Mouse (Mus musculus) frontal cortex, adult (tissue): ENCODE results near the gene Otud1.

Source experiments
- ATAC-seq: cut with Nextera tagmentation; 2 replicates; pipeline ENCODE4 v1.9.2; 2017; ENCODE audit warnings: mild to moderate bottlenecking, moderate library complexity, mixed read lengths; ENCODE audit not compliant: low TSS enrichment

Gene Otud1

GRCm38 (mm10) chr2:19657158-19657874, at the start of gene Otud1:
TSS of gene Otud1 (plus strand) at chr2:19657752.
- ATAC-seq = peak; percentile 81

GRCm38 (mm10) chr2:19607852-19608251, 49.7 kb upstream of the Otud1 start:
- ATAC-seq = peak; percentile 72

GRCm38 (mm10) chr2:19608410-19609073, 49.0 kb upstream of the Otud1 start:
- peak; percentile 59; the same call in 1 of the 2 replicates for ATAC-seq

GRCm38 (mm10) chr2:19622041-19622440, 35.5 kb upstream of the Otud1 start:
- no peak for ATAC-seq

GRCm38 (mm10) chr2:19627044-19627443, 30.5 kb upstream of the Otud1 start:
- ATAC-seq = no peak

GRCm38 (mm10) chr2:19627920-19628608, 29.5 kb upstream of the Otud1 start:
- peak; percentile 55; the same call in 1 of the 2 replicates for ATAC-seq

- no peak for ATAC-seq
Observed at GRCm38 (mm10) chr2:19630544-19630943, 27.0 kb upstream of the Otud1 start.

- ATAC-seq = no peak
Observed at GRCm38 (mm10) chr2:19633406-19633920, 24.1 kb upstream of the Otud1 start.

GRCm38 (mm10) chr2:19645182-19645581, 12.4 kb upstream of the Otud1 start:
- ATAC-seq = no peak

GRCm38 (mm10) chr2:19646144-19646543, 11.4 kb upstream of the Otud1 start:
- ATAC-seq = peak; percentile 69

- ATAC-seq = peak; percentile 98
Observed at GRCm38 (mm10) chr2:19646910-19647309, 10.6 kb upstream of the Otud1 start.

- ATAC-seq = no peak
Observed at GRCm38 (mm10) chr2:19656436-19656835, 1.1 kb upstream of the Otud1 start.

- peak; percentile 68 for ATAC-seq
Observed at GRCm38 (mm10) chr2:19657881-19658589, 483 bp downstream of the Otud1 start.

GRCm38 (mm10) chr2:19658661-19659384, 1.3 kb downstream of the Otud1 start:
- ATAC-seq = peak; percentile 2; the same call in 1 of the 2 replicates

GRCm38 (mm10) chr2:19660875-19661274, 3.3 kb downstream of the Otud1 start:
- no peak for ATAC-seq

- ATAC-seq = peak; percentile 45; the same call in 1 of the 2 replicates
Observed at GRCm38 (mm10) chr2:19663146-19663848, 5.7 kb downstream of the Otud1 start.

GRCm38 (mm10) chr2:19664147-19664546, 6.6 kb downstream of the Otud1 start:
- ATAC-seq = no peak

GRCm38 (mm10) chr2:19664555-19665475, 7.3 kb downstream of the Otud1 start:
- ATAC-seq = no peak

- ATAC-seq = no peak
Observed at GRCm38 (mm10) chr2:19665841-19666240, 8.3 kb downstream of the Otud1 start.
